Mouse (Mus musculus) cerebellum, adult (tissue): Measurements from ENCODE around the gene 1700102P08Rik.

Experiments used
- ATAC-seq: cut with Nextera tagmentation; 2 replicates; pipeline ENCODE4 v1.9.2; 2017; ENCODE audit warnings: mild to moderate bottlenecking, moderate library complexity, mixed read lengths; ENCODE audit not compliant: insufficient number of reproducible peaks, low FRiP score, low TSS enrichment

1700102P08Rik gene

GRCm38 (mm10) chr9:108456953-108457352, 64.3 kb downstream of the 1700102P08Rik start:
- ATAC-seq, result no peak

GRCm38 (mm10) chr9:108459939-108460318, 67.3 kb downstream of the 1700102P08Rik start:
- no peak for ATAC-seq
